Mouse (Mus musculus): ENCODE data around the gene Chst8.

The Chst8 gene

GRCm38 (mm10) chr7:34750350-34750749 lies 62.2 kb downstream of the Chst8 start:
- DNase-seq: no peak

GRCm38 (mm10) chr7:34749753-34750152 lies 62.8 kb downstream of the Chst8 start:
- DNase-seq: peak in 1 of 2 experiments; percentile 53

- DNase-seq: no peak
These were observed 64.0 kb downstream of the Chst8 start for GRCm38 (mm10) chr7:34748501-34748900.

GRCm38 (mm10) chr7:34747661-34748060 lies 64.8 kb downstream of the Chst8 start:
- no peak for DNase-seq

GRCm38 (mm10) chr7:34746586-34746985 lies 65.9 kb downstream of the Chst8 start:
- no peak for DNase-seq

- DNase-seq: peak; percentile 71 to 85
These were observed 66.3 kb downstream of the Chst8 start for GRCm38 (mm10) chr7:34746165-34746564.

- no peak for DNase-seq
These were observed 67.1 kb downstream of the Chst8 start for GRCm38 (mm10) chr7:34745426-34745825.

GRCm38 (mm10) chr7:34744994-34745393 lies 67.5 kb downstream of the Chst8 start:
- no peak for DNase-seq

GRCm38 (mm10) chr7:34743411-34744085 lies 69.0 kb downstream of the Chst8 start:
- no peak for DNase-seq

GRCm38 (mm10) chr7:34739371-34739770 lies 73.1 kb downstream of the Chst8 start:
- no peak for DNase-seq

GRCm38 (mm10) chr7:34737206-34737605 lies 75.3 kb downstream of the Chst8 start:
- DNase-seq: no peak

GRCm38 (mm10) chr7:34734348-34734747 lies 78.2 kb downstream of the Chst8 start:
- no peak for DNase-seq

GRCm38 (mm10) chr7:34728931-34729330 lies 83.6 kb downstream of the Chst8 start:
- no peak for DNase-seq

GRCm38 (mm10) chr7:34725206-34725605 lies 87.3 kb downstream of the Chst8 start:
- DNase-seq: no peak

- no peak for DNase-seq
These were observed 89.8 kb downstream of the Chst8 start for GRCm38 (mm10) chr7:34722551-34723230.

- DNase-seq: no peak
These were observed 90.4 kb downstream of the Chst8 start for GRCm38 (mm10) chr7:34722151-34722550.

- DNase-seq: peak in 1 of 2 experiments; percentile 12
These were observed 90.9 kb downstream of the Chst8 start for GRCm38 (mm10) chr7:34721650-34722048.

GRCm38 (mm10) chr7:34720882-34721649 lies 91.4 kb downstream of the Chst8 start:
- DNase-seq: no peak

GRCm38 (mm10) chr7:34719599-34719998 lies 92.9 kb downstream of the Chst8 start:
- peak; percentile 78 to 84 for DNase-seq

GRCm38 (mm10) chr7:34718651-34719050 lies 93.9 kb downstream of the Chst8 start:
- DNase-seq: peak in 1 of 2 experiments; percentile 64

GRCm38 (mm10) chr7:34717161-34717810 lies 95.2 kb downstream of the Chst8 start:
- no peak for DNase-seq

- peak; percentile 83 to 89 for DNase-seq
These were observed 97.6 kb downstream of the Chst8 start for GRCm38 (mm10) chr7:34714848-34715460.

- no peak for DNase-seq
These were observed 103.4 kb downstream of the Chst8 start for GRCm38 (mm10) chr7:34709111-34709510.
